Mouse (Mus musculus) G1E (cell line): ENCODE results near the gene Has1. TPM values are rescaled to one million over a fixed set of nuclear protein-coding genes. Genes with fewer than 3 reads are reported as not detected.

Source experiments
- ATAC-seq: 2 replicates; pipeline ENCODE4 v1.8.0; 2016; ENCODE audit warnings: mild to moderate bottlenecking; ENCODE audit not compliant: insufficient number of reproducible peaks, poor library complexity, low FRiP score, severe bottlenecking; ENCODE audit errors: extremely low read depth
- DNase-seq: peaks from one replicate; pipeline ENCODE4 v3.0.0; 2012; ENCODE audit warnings: low spot score
- H3K27me3 ChIP-seq: 2 replicates; pipeline ENCODE4 v1.6.1; 2012; ENCODE audit warnings: mild to moderate bottlenecking, low read length, inconsistent platforms; ENCODE audit not compliant: insufficient read depth
- H3K36me3 ChIP-seq: replicated peaks from 2 replicates; pipeline ENCODE3; 2012; ENCODE audit warnings: mild to moderate bottlenecking, inconsistent platforms
- H3K4me1 ChIP-seq: 2 replicates; pipeline ENCODE4 v1.6.1; 2012; ENCODE audit warnings: low read depth, low read length, inconsistent platforms, mixed read lengths; ENCODE audit not compliant: insufficient read depth
- H3K4me3 ChIP-seq: 2 replicates; pipeline ENCODE4 v1.5.1; 2012; ENCODE audit warnings: low read depth, mild to moderate bottlenecking, inconsistent platforms, low read length, moderate library complexity, mixed read lengths
- H3K9me3 ChIP-seq: replicated peaks from 2 replicates; pipeline ENCODE4 v1.6.1; 2012; ENCODE audit warnings: inconsistent platforms
- CTCF ChIP-seq: IDR thresholded peaks from 2 replicates; pipeline ENCODE4 v1.5.1; 2012; ENCODE audit warnings: low read depth, low read length, inconsistent platforms, mixed read lengths
- GATA1 ChIP-seq: IDR thresholded peaks from 2 replicates; pipeline ENCODE4 v1.6.1; 2012; ENCODE audit warnings: borderline replicate concordance, low read length, inconsistent platforms, mixed read lengths
- GATA2 ChIP-seq: IDR thresholded peaks from 2 replicates; pipeline ENCODE4 v1.6.1; 2012; ENCODE audit warnings: low read depth, low read length, inconsistent platforms, borderline replicate concordance
- polyA plus RNA-seq: library from polyadenylated mRNA; stranded (reverse); fragments of >175 nt; gene quantifications from 2 replicates; pipeline ENCODE4 v1.2.3, GENCODE M21; 2012
- total RNA-seq, 2 experiments: library from RNA; stranded (forward) in 1 of 2; stranded (reverse) in 1 of 2; fragments of 200-1000 nt in 1 of 2; fragments of >200 nt in 1 of 2; fragmentation: Nextera tagmentation in 1 of 2; gene quantifications; 2 replicates each; pipeline ENCODE4 v1.2.3; 2014 to 2017

Has1 gene
- total and polyA plus RNA-seq, 3 experiments, result 0.33 TPM; not detected in 2

GRCm38 (mm10) chr17:17795527-17795926, 59.5 kb downstream of the Has1 start:
- H3K4me1 ChIP-seq, result no peaks in the 10 kb centered on the region
- H3K36me3 ChIP-seq, result no peaks in the 10 kb centered on the region
- H3K4me3 ChIP-seq, result no peak overlapping the region
- DNase-seq, result no peak
- no peaks in the 10 kb centered on the region for H3K9me3 ChIP-seq
- TF ChIP-seq CTCF (no peak), GATA1 (no peak), GATA2 (no peak)
- peaks cover 2% of the 10 kb centered on the region; the same call in 1 of the 2 replicates for H3K27me3 ChIP-seq
- ATAC-seq, result no peak

Other genes with a start within 250 kb of the Has1 start
- gene Lnpep, start 230.2 kb downstream of the Has1 start, total RNA-seq (2014; fragmentation: Nextera tagmentation), result 91.4 and 99.0 TPM in 2 replicates
- gene Lnpep, start 230.2 kb downstream of the Has1 start, total RNA-seq (2017), result 54.0 and 62.9 TPM in 2 replicates
- 5.3 and 7.1 TPM in 2 replicates for gene Lnpep, start 230.2 kb downstream of the Has1 start, polyA plus RNA-seq
- gene Vmn2r90, start 151.5 kb downstream of the Has1 start, total RNA-seq (2014; fragmentation: Nextera tagmentation), result not detected in 2 replicates
- gene Vmn2r90, start 151.5 kb downstream of the Has1 start, total RNA-seq (2017), result 0.06 and 0.22 TPM in 2 replicates
- not detected in 2 replicates for gene Vmn2r90, start 151.5 kb downstream of the Has1 start, polyA plus RNA-seq
- 19.9 and 32.0 TPM in 2 replicates for gene Spaca6, start 28.0 kb downstream of the Has1 start, total RNA-seq (2014; fragmentation: Nextera tagmentation)
- 2.4 and 4.5 TPM in 2 replicates for gene Spaca6, start 28.0 kb downstream of the Has1 start, total RNA-seq (2017)
- gene Spaca6, start 28.0 kb downstream of the Has1 start, polyA plus RNA-seq, result 5.5 and 6.4 TPM in 2 replicates
- not detected in 2 replicates for gene Fpr1, start 28.7 kb upstream of the Has1 start, total RNA-seq (2014; fragmentation: Nextera tagmentation)
- 0.27 TPM in 1 of 2 replicates, not detected in the other for gene Fpr1, start 28.7 kb upstream of the Has1 start, total RNA-seq (2017)
- gene Fpr1, start 28.7 kb upstream of the Has1 start, polyA plus RNA-seq, result not detected in 2 replicates
- not detected in 2 replicates for gene Fpr2, start 32.6 kb upstream of the Has1 start, total RNA-seq (2014; fragmentation: Nextera tagmentation)
- 0.16 TPM in 1 of 2 replicates, not detected in the other for gene Fpr2, start 32.6 kb upstream of the Has1 start, total RNA-seq (2017)
- not detected in 2 replicates for gene Fpr2, start 32.6 kb upstream of the Has1 start, polyA plus RNA-seq
- gene Fpr3, start 32.6 kb upstream of the Has1 start, total RNA-seq (2014; fragmentation: Nextera tagmentation), result not detected in 2 replicates
- not detected in 2 replicates for gene Fpr3, start 32.6 kb upstream of the Has1 start, total RNA-seq (2017)
- not detected in 2 replicates for gene Fpr3, start 32.6 kb upstream of the Has1 start, polyA plus RNA-seq
- not detected in 2 replicates for gene Fpr-rs4, start 166.5 kb upstream of the Has1 start, total RNA-seq (2014; fragmentation: Nextera tagmentation)
- 0.16 TPM in 1 of 2 replicates, not detected in the other for gene Fpr-rs4, start 166.5 kb upstream of the Has1 start, total RNA-seq (2017)
- gene Fpr-rs4, start 166.5 kb upstream of the Has1 start, polyA plus RNA-seq, result not detected in 2 replicates
- not detected in 2 replicates for gene Vmn2r124, start 194.2 kb upstream of the Has1 start, total RNA-seq (2014; fragmentation: Nextera tagmentation)
- 0.06 and 0.16 TPM in 2 replicates for gene Vmn2r124, start 194.2 kb upstream of the Has1 start, total RNA-seq (2017)
- gene Vmn2r124, start 194.2 kb upstream of the Has1 start, polyA plus RNA-seq, result not detected in 2 replicates
- gene Vmn2r91, start 229.8 kb upstream of the Has1 start, total RNA-seq (2014; fragmentation: Nextera tagmentation), result not detected in 2 replicates
- not detected in 2 replicates for gene Vmn2r91, start 229.8 kb upstream of the Has1 start, total RNA-seq (2017)
- not detected in 2 replicates for gene Vmn2r91, start 229.8 kb upstream of the Has1 start, polyA plus RNA-seq